Mouse (Mus musculus) ovary, adult 18-20 months (tissue): ENCODE results near the gene Cisd3.
"Not testable (repeated sequence)": the region's sequence is repeated elsewhere in the genome, so short reads cannot be mapped to it uniquely, and the experiment has no call there.

ENCODE experiments used
- DNase-seq: peaks from one replicate; pipeline ENCODE4 v3.0.0; 2022; ENCODE audit warnings: low spot score, mixed read lengths

Gene Cisd3

GRCm38 (mm10) chr11:97686322-97686908, 789 bp downstream of the Cisd3 start:
- no peak for DNase-seq

DNA sequence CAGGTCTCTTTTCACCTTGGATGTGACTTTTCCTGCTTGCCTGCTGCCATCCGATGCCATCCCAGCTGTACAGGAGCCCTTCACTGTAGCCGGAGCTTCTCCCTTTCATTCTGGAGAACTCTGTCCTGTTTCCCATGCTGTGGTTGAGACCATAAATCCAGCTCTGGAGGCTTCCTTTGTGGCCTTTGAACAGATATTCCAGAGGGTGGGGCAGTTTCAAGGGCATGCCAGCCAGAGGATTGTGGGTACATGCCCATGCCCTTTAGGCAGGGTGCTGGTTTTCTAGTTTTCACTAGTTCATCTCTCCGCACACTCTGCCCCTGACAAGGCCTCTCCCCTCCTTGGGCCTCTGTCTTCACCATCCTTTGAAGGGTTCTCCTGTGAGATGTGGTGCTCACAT, 1.4 kb downstream of the Cisd3 start:
- no peak for DNase-seq

DNA sequence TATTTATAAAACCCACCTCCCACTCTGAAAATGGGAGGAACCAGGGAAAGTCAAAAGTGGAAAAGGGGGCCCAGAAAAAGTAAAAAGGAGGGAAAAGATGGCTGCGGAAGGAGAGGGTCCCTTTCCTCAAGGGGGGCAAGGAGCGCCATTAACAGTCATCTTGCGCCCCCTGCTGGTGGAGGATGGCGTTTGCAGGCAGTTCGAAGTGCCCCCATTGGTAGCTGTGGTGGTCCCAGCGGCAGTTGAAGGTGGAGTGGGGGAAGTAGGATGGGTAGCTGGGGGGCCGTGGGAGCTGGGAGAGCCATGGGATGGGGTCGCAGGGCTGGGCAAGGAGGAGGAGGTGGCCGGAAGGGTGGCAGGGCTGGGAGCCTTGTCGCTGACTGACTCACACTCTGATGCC, 4.2 kb downstream of the Cisd3 start:
- DNase-seq = no peak

DNA sequence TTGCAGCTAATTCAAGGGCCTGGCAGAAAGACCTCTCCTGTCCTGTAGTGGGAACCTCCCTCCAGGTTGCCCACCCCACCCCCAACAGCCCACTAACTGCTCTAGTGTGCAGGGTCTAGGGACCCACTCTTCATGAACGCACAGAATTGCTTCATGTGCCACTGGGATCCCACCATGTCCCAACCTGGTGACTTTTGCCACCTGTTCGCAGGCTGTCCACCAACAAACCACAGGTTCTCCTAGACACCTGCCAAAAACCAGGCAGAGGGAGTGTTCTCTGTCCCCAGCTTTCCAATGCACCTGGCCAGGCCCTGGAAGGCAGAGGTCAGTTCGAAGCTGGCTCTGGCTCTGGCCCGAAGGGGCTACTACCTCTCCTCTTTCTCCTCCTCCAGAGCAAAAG, 8.8 kb downstream of the Cisd3 start:
- no peak for DNase-seq

- no peak for DNase-seq
These were observed 9.5 kb downstream of the Cisd3 start for GRCm38 (mm10) chr11:97694921-97695711.

DNA sequence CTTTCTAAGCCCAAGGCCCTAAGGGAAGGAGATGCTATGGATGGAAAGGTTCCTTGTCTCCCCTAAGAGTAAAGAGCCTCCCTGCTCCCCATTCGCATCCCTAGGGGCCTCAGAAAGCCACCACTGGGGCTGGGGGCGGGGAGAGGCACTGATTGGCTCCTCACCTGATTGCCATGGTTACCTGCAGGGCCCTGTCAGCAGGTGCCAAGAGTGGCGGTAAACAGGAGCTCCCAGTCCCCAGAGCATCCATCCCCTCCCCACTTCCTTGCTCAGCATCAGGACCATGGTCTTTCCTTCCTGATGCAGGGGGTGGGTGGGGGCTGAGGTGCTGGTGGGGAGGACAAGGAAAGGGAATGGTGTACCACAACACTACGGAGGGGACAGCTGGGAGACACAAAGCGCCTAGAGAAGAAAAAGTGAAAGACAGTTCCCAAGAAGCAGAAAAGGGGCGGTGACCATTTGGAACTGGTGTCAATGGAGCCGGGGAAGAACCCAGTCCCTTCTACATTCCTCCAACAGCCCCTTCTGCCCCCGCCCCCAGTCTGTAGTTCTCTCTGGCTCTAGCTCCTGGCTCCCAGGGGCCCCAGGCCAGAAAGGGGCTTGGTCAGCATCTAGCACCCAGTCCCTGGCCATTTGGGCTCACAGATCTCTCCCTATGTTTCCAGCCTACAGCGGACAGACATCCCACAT, 10.2 kb downstream of the Cisd3 start:
- DNase-seq = no peak

DNA sequence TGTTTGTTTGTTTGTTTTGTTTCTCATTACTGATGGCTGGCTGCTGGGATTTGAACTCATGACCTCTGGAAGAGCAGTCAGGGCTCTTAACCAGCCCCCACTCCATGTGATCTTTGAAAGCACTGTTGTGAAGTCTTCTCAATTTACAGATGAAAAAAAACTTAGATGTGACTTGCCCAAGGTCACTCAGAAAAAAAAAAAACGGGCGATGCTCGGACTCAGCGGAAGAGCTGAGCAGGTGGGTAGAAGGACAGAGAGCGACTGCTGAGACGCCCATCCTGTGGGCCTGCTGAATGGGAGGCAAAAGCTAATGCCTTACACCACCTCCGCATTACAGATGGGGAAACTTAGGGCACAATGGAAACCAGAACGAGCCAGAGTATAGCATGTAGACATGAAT, 11.0 kb downstream of the Cisd3 start:
- no peak for DNase-seq

- no peak for DNase-seq
These were observed 11.7 kb downstream of the Cisd3 start for GRCm38 (mm10) chr11:97697199-97697890.

DNA sequence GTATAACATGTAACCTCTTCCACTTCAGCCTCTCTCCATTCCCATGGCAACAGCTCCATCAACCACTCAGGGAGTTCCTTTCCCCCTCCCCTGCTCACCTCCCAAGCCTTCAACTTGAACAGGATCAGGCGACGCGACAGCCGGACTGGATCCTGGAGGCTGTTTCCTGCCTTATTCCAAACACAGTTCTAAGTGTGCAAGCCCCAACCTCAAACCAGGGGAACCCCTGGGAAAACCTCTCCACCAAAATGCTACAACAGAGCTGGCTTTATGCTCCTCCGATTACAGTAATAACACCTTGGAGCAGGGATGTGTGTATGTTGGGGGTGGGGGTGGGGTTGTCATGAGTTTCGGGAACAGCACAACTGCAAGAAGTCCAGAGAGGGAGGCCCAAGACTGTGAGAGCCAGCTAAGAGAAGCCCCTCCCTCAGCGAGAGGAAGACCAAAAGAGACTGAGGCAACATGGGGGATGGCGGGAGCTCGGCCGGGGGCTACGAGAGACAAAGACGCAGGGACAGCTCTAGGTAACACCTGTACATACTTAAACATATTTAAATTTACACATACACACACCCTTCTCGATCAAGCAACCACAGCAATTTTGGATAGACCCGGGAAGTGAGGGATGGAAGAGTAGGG, 12.4 kb downstream of the Cisd3 start:
- DNase-seq = no peak

- peak; percentile 72 for DNase-seq
These were observed 13.3 kb downstream of the Cisd3 start for GRCm38 (mm10) chr11:97698741-97699611.

- DNase-seq = peak; percentile 81
These were observed 14.0 kb downstream of the Cisd3 start for GRCm38 (mm10) chr11:97699626-97700002.

DNA sequence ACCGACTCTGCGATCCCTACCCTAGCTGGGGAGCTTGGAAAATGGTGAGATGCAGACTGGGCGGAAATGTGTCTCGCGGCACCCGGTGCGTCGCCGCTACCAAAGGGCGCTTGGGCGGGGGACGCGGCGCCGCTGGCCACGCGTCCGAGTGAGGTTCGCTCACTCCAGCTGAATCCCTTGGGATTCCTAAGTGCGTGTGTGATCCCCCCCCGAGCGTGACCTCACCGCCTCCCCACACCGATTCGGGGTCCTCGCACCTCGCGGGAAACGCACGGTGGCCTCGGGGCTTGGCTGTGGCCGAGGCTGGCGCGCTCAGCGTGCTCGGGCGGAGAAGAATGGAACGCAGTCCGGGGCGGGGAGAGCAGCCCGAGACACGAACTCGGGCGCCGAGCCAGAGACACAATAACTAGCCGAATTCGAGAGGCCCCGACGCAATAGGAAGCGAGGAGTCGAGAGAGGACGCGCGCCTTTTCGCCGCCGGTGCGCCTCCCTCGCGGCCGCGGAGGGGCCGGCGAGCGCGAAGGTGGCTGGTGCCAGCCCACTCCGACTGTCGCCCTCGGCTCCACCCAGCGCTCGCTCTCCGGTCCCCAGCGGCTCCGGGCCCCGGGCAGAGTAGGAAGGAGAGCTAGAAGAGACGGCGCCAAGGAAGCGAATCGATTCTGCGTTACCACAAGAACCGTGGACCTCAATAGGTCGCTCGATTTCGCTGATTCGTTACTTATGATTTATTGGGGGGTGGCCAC, 14.5 kb downstream of the Cisd3 start, which contains the start of gene Pcgf2:
Pcgf2 (minus strand) TSS at position 495 of the 743 bp plus-strand sequence.
- DNase-seq = peak; percentile 72

DNA sequence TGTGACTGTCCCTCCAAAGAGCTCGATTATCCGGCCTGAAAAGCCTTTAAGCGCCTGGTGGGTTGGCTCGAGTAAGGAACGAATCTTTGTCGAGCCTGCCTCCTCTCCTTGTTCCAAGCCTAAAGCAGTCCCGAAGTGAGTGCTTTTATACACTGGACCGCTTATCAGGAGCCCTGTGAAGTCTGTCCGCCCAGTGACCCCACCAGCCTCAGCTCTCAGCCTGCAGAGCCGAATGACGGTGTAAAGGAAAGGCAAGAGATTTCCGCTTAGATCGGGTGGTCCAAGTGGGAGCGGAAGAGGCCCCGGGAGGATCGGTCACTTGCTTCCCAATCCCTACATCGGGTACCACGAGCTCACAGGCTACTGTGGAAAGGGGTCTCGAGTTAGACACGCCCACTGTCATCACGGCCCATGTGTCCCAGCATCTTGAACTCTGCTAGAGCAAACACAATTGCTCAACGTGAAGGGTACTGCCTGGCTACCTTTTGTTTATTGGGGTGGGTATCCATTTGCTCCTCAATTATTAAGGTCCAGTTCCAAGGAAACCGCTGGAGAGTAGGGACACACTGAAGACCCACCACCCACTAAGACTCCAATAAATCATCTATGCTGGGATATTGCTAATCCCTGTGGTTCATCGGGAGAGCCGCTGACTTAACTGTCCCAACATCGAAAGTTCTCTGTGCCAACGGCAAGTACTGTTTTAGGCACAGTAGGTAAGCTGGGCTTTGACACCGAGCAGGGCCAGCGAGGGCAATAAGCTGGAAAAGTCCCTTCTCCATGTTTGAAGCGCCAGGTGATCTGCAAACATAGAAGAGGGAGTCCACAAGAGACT, 15.3 kb downstream of the Cisd3 start:
- DNase-seq = no peak

DNA sequence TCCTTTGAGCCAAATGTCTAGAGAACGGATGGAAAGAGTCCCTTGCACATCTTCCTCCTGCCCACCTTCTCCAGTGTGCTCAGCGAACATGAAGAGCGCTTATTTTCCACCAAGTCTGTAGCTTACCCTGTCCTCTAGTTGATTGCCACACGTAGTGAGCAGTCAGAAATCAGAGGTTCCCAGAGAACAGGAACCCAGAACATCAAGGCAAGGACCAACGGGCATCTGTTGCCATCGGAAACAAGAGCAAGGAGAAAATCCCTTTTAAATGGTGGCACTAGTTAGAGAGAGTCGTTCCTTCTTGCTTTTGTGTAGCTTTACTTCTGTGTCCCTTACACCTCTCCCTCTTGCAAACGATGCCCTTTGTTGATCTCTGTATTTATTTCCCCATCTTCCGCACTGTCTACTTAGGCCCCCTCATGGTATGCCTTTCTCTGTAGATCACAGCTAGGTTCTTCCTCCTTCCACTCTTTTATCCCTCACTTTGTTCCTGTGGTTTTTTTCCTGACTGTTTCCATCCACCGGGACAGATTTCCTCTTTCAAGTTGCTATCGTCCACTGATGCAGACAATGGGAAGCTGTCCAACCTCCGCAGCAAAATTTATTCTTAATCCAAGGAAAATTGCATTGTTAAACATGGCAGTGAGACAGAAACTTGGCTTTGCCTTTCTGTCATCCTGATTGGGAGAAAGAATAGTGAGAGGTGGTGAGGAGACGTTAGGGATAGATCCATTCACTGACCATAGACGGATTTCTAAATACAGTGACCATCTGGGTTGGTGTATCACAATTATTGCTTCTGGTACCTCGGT, 16.2 kb downstream of the Cisd3 start:
- no peak for DNase-seq

DNA sequence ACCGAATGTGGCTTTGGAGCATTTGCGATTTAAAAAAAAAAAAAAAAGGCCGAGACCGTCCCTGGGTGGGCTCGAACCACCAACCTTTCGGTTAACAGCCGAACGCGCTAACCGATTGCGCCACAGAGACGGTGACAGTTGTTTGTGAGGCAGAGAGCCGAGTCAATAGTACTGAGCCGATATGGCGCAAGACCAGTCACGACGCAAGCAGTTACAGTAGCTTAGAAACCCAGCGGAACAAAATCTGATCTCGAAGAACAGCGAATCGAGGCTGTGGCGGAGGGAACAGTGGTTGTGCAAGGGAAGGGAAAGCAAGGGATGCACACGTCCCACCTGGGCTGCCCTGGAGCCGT, 16.7 kb downstream of the Cisd3 start:
- DNase-seq = peak; percentile 69

GRCm38 (mm10) chr11:97703039-97703826, 17.6 kb downstream of the Cisd3 start, which contains the start of gene Psmb3:
Psmb3 (plus strand) TSS chr11:97703399.
- DNase-seq = peak; percentile 98

GRCm38 (mm10) chr11:97710067-97710466, 24.4 kb downstream of the Cisd3 start:
- not testable (repeated sequence) for DNase-seq
